ENCODE assay signal across 8 mouse cellular contexts in genomic region chr12:8498591-8499000, GRCm38 (mm10). TPM values are rescaled to one million over a fixed set of nuclear protein-coding genes. Genes with fewer than 3 reads are reported as not detected.
DNase-seq lines count a peak whose midpoint lies in the region; ATAC-seq and TF ChIP-seq lines count a peak whose summit lies in the region.

No protein-coding gene starts in this region.

- TF ChIP-seq CTCF in brain, embryonic 14.5 days (IDR thresholded peaks at IDR 0.05; ENCODE audit: borderline replicate concordance, extremely low read depth, insufficient read depth, insufficient read length): peak; percentile 19; the same call in 1 of the 2 replicates

- H3K27ac ChIP-seq in heart, embryonic 11.5 days (ENCODE audit: low read depth, low read length): peak overlapping the region; percentile 100

- 3% methylated on average over 13 of the region's 13 CpGs for WGBS in heart, embryonic 11.5 days (ENCODE audit: insufficient replicate concordance)

- peak overlapping the region; percentile 78 for H3K4me2 ChIP-seq in heart, embryonic 11.5 days

- H3K4me3 ChIP-seq in heart, embryonic 11.5 days (ENCODE audit: low read depth, low read length): peak overlapping the region; percentile 91

- H3K36me3 ChIP-seq in heart, embryonic 11.5 days (ENCODE audit: control insufficient read depth, insufficient read depth, low read length): no peaks in the 10 kb centered on the region

- no peaks in the 10 kb centered on the region for H3K27me3 ChIP-seq in heart, embryonic 11.5 days (ENCODE audit: control insufficient read depth, insufficient read depth, low read length)

- DNase-seq in ovary, postnatal 36 days (ENCODE audit: low spot score): peak; percentile 34
- DNase-seq in ovary, postnatal 14 days (ENCODE audit: low spot score): no peak
- DNase-seq in brain, embryonic 14.5 days (ENCODE audit: low read depth): peak; percentile 68
- DNase-seq in kidney, postnatal 4 days: peak; percentile 56 to 69
- DNase-seq in lung, postnatal 14 days: peak; percentile 62
- peak; percentile 63 for DNase-seq in right cerebral cortex, postnatal 4 days

- peak overlapping the region; percentile 99 for H3K9ac ChIP-seq in heart, embryonic 11.5 days (ENCODE audit: low read depth, low read length)

- ATAC-seq in heart, embryonic 11.5 days (replicated peaks; ENCODE audit: insufficient number of reproducible peaks, low FRiP score, low TSS enrichment): no peak
- ATAC-seq in megakaryocyte-erythroid progenitor cell, adult 5-6 weeks (replicated peaks; ENCODE audit: low FRiP score, low TSS enrichment, poor library complexity, severe bottlenecking): no peak

- peaks cover 23% of the 10 kb centered on the region for H3K4me1 ChIP-seq in heart, embryonic 11.5 days (ENCODE audit: control insufficient read depth, insufficient read depth, low read length)

- no peaks in the 10 kb centered on the region for H3K9me3 ChIP-seq in heart, embryonic 11.5 days (replicated peaks; ENCODE audit: control insufficient read depth, low read length)

- TF ChIP-seq POLR2A in brain, embryonic 14.5 days (IDR thresholded peaks at IDR 0.05; ENCODE audit: borderline replicate concordance, extremely low read depth, insufficient read depth, insufficient read length, poor library complexity, severe bottlenecking): no peak

RNA-seq across cellular contexts. Expression of gene Rhob, which starts 1.2 kb away (rescaled TPM):
- 239 and 265 TPM in 2 replicates for polyA plus RNA-seq in brain, embryonic 14.5 days (2012; rRNA removed)
- polyA plus RNA-seq in heart, embryonic 11.5 days (2014; fragmentation: Nextera tagmentation; extraction: Ambion mirVana): 54.8 and 57.2 TPM in 2 replicates
- total RNA-seq in megakaryocyte-erythroid progenitor cell, adult 5-6 weeks (2014; fragmentation: Nextera tagmentation): 4.2 and 5.1 TPM in 2 replicates
- total RNA-seq in megakaryocyte-erythroid progenitor cell, adult 5-6 weeks (2017): 23.1 TPM in 2 replicates
